Mouse (Mus musculus) cerebellum, postnatal 25 days (tissue): ENCODE measurements at regions not wholly inside any gene's neighbourhood (a gene's known extent, or its start where the extent isn't known, plus 50 kb on each side); places are given as distances from the start of the nearest gene placed in this dataset.
"Not testable (repeated sequence)": the region's sequence is repeated elsewhere in the genome, so short reads cannot be mapped to it uniquely, and the experiment has no call there.

ENCODE experiments used
- DNase-seq, 2 experiments: peaks; one replicate each; pipeline ENCODE4 v3.0.0; 2021; ENCODE audit warnings: mixed read lengths in 2 of 2

DNA sequence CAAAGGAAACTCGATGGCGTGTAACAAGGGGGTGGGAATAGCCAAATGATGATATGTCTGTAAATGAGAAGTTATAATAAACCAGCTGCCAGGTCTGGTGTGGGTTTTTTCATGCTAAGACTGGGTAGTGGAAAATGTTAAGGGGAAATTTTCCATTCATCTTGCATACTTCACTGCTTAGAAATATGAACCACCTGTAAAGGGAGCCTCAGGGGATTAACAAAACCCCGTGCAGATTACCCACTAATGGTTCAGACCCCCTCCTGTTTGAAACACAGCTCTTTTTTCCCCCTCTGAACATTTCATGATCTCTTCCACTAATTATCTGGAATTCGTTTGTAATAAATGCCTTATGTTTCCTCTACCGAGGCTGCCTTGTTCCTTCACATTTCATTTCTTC, 446.0 kb upstream of the Hsf2 start:
- DNase-seq: no peak

DNA sequence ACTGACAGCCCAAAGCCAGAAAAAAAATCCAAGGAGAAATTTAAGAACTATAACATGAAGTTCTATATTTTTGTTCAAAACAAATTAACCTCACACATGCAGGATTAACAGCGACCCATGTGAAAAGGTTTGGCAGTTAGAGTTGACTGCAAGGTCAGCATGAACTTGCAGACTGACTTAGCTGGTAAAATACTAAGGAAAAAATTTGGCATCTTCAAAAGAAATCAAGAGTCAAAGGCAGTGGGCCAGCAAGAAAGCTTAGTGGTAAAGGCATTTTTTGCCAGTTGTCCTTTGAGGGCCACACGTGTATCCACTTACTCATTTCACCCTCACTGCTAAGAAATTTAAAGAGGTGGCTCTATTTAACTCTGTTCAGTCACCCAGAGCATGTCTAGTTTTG, 440.2 kb upstream of the Hsf2 start:
- DNase-seq: no peak

DNA sequence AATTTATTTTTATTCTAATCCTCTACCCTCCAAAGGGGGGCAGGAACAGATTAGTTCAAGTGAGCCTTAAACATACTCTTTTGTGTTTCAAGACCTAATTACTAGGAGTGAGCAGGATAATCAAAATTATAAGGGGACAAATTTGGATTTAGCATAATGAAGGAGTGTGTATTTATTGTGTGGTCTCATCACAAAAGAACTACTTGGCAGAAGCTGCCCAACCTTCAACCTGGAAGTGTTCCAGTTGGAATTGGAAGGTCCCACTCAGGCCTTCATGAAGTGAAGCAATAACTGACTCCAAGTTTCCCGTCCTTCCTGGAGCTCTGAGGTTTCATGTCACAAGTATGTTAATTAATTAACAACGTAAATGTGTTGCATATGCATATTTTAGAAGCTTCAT, 439.3 kb upstream of the Hsf2 start:
- no peak for DNase-seq

DNA sequence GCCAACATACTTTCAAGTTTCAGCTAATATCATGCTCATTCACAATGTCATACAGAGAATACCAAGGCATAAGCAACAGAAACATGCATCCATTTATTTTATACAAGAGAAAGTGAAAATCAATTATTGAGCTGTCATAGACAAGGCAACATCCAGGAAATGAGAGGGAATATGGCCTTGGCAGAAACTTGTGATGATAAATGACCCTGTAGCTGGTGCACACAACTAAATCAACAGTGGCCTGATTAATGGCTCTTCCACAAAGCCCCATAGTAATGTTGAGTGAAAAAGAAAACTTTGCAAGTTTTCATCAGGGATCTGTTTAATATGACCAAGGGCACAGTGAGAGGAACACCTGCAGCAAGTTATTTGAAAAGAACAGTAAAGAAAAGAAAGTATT, 438.5 kb upstream of the Hsf2 start:
- no peak for DNase-seq

DNA sequence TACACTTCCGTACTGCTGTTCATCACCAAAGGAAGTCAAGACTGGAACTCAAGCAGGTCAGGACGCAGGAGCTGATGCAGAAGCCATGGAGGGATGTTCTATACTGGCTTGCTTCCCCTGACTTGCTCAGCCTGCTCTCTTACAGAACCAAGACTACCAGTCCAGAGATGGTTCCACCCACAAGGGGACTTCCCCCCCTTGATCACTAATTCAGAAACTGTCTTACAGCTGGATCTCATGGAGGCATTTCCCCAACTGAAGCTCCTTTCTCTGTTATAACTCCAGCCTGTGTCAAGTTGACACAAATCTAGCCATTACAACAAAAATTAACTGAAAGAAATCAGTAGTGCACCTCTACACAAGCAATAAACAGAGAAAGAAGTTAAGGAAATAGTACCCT, 432.8 kb upstream of the Hsf2 start:
- DNase-seq: not testable (repeated sequence)

DNA sequence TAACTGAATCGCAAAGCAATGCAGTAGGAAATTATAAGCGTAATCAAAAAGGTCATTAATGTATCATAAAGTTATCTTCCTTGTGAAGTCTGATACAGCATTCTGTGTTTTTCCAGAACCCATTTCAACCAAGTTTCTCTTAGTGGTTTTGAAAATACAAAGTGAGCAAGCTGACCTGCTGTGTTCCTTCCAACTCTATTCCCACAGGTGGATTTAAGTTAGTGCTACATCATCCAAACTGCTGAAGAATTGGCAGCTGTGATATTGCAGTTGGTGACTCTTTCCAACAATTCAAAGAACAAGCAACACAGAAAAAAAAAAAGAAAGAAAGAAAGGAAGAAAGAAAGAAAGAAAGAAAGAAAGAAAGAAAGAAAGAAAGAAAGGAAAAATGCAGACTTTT, 396.1 kb upstream of the Hsf2 start:
- DNase-seq: no peak

DNA sequence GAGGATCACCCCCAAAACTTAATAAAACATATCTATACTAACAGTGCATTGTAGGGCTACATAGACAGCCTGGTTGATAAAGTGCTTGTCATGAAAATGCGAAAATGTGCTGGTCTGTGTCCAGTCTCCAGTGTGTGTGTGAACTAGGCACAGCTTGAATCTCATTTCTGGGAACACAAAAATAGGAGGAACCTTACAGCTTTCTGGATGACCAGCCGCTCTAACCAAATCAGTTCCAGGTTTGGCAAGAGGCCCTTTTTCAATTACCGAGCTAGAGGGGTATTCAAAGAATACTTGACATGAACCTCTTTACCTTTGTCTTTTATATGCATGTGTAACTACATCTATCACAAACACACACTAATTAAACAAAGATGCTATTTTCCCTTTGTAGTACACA, 390.3 kb upstream of the Hsf2 start:
- peak in 1 of 2 experiments; percentile 7 for DNase-seq

DNA sequence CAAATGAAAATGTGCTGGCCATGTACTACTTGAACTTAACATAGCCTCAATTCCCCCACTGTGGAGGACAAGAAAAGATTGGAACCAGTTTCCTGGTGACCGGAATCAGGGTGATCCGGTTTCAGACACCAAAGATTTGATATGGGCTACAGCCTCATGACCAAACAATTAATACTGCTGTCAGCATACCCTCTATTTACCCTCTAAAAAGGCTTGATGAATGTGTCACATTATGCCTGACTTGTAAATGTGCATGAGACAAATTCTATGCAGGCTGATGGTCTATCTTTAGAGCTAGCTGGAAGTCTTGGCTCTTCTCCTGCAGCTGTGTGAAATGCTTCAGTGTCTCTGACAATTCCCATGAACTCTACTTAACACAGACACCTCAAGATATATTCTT, 372.8 kb upstream of the Hsf2 start:
- DNase-seq: no peak

DNA sequence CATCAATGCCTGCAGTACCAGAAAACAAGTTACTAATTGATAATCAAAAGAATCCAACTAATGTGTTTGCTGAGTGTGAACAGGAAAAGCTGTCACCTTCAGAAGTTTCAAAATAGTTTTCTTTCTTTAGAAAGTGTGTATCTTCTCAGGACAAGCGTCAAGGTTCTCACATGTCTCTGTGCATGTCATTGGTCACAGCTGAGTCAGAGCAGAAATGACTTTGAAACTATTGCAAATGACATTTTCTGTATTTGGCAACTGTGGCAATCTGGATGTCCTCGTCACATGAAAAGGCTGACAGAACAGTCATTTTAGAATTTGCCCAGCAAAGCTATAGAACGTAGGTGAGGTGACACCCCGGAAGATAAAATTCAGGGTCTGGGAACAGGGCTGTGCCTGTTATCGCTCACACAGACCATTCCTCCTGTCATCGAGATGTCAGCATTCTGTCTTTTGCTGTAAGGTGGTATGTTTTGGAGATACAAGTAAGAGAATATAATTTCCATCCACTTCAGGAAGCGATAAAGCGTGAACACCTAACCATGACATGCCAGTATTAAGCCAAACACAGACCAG, 371.4 kb upstream of the Hsf2 start:
- no peak for DNase-seq

DNA sequence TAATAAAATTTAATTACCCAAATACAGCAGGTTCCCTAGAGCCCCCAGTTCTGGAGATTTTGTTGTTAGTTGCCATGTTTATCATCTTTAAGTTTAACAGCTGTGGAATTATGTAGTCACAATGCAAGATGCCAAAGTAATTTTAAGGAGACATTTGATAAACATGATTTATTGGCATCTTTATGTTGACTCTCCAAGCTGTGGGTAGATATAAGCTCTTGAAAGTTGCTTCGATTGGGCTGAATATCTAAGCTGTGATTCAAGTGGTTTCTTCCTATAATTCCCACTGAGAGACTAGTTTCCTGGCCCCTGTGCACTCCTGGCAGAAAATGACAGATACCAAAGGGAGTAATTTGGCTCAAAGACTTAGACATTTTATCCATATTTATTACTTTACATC, 364.7 kb upstream of the Hsf2 start:
- DNase-seq: no peak

DNA sequence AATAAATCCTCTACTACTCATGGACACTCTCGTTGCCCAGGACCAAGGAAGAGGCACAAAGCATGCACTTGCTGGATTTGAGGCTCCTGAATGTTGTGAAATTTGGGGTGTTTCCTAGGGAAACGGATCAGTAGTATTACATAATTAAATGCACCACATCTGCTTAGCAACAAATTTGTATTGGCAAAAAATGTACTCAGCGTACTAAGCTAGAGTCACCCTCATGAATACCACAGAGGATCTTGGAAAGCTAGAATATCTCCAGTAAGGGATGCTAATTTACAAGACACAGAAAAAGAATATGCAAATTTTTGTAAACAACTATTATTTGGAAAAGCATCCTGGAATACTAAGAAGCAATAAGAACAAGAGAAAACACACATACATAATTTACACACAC, 359.0 kb upstream of the Hsf2 start:
- peak in 1 of 2 experiments; percentile 1 for DNase-seq

DNA sequence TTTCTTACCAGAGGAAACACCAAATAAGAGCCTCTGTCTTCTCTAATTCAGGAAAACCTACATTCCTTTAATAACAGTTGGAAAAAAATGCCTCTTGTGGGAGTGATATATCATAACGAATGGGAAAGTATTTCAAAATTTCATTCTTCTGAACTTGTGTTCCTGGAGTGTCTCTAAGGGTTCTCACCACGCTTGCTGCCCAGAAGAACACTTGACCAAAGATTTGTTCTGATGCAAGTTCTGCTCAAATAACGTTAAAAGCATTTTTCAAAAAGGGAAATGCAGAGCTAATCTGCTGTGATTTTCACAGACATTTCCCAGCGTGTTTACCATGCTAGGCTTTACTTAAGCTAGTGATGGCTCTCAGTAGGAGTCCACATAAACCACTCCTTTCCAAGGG, 329.8 kb upstream of the Hsf2 start:
- no peak for DNase-seq

DNA sequence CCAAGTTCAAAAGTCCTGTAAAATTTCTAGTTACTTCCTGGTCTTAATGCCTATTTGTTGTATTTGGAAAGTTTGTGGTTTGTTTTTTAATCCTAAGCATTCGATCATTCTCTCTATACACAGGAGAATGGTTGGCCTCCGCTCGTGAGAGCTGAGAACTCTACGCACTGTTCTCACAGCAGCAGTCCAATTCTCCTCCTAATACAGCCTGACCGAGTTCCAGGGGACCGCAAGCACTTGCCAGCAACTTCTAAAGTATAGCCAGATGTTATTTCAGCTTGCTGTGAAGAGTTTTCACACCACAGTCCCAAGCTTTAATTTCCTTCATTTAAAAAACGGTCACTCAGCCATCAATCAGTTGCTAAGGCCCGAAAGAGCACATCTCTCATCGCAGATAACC, 329.3 kb upstream of the Hsf2 start:
- no peak for DNase-seq

DNA sequence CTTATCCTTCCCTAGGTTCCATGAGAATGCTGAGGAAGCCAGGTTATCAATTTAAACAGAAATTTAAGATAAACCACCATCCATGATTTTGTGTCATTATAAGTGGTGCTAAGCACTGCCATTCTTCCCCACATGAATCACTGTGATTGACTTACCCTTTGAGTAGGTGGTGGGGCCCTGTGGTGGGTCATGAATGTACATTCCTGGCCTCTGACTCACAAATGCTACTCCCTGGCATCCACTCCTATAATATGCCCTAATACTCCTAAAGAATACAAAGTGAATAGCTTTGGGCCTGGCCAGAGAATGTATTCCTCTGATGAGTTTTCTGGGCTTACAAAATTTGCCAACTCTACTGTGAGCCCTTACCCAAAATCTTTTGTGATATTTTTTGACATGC, 325.6 kb upstream of the Hsf2 start:
- DNase-seq: no peak

DNA sequence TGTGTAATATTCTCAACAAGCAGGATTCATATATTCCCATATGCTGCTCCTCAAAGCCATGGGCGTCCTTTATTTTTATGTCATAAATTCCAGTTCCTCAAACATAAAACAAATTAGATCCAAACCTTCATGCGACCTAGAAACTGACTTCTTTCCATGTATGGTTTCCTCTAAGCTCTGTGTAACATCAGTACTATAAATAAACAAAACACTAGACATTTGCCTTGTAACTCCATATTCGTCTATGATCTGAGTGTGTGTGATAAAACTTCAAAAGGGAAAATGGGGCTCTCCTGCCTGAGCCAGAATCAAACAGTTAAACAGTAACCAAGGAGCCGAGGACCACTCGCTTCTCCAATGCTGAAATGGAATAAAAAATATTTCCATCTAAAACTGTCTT, 322.8 kb upstream of the Hsf2 start:
- DNase-seq: no peak

DNA sequence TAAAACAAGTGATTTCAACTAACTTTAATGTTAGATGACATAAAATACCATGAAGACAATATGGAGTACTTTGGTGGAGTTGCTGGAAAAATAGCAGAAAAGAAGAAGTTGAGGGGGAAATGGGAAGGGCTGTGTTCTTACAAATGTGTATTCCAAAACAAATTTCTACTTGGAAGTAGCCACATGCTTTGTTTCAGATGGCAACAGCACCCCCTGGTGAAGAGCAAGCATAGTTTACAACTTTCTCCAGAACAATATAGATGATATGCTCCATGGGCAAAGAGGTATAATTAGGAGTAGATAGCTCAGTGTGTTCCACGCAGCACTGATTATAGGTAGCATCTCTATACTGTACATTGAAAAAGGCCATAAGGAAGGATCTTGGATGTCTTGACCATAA, 302.6 kb upstream of the Hsf2 start:
- DNase-seq: peak; percentile 8 to 38

DNA sequence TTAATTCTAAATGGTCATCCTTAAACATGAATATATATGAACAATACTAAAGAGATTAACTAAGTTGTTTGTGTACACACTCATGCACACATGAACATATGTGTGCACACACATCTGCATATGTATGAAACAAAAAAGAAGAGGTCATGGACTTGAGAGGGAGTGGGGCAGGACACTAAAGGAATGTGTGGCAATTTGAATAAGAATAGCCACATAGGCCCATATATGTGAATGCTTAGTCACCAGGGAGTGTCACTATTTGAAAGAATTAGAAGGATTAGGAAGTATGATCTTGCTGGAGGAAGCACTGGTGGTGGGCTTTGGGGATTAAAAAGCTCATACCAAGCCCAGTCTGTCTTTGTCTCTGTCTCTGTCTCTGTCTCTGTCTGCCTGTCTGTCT, 275.5 kb upstream of the Hsf2 start:
- DNase-seq: no peak

DNA sequence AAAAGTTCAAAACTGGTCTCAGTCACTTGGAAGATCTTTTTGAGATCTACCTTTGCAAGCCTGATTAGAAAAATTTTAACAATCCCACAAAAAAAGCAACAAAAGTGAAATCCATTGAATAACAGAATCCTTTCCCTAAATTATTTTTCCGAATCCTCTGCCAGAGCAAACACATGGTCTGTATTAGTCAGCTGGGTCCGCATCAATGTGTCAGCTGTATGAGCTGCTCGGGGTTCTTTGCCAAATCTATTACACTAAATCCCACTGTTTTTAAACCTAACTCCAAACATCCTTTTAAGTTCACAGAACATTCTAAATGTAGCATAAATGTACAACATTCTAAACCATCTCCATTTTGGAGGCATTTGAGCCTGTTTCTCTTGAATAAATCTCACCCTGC, 255.1 kb upstream of the Hsf2 start:
- DNase-seq: no peak

DNA sequence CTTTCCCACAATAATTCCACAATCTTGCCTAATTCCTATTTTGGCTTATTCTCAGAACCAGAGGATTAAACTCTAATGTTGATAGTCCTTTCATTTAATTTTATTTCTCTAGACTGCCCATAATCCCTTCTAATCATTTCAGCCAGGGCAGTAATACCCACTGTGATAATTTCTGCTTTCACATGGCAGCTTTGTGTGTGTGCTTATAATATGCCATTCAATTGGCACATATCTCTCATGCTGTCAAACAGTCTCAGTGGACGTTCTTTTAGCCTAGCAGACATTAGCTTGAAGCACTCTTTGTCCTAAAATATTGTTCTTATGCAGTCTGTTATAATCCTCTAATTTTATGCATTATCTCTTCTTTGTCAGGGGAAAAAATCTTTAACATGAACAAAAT, 205.0 kb upstream of the Hsf2 start:
- no peak for DNase-seq

DNA sequence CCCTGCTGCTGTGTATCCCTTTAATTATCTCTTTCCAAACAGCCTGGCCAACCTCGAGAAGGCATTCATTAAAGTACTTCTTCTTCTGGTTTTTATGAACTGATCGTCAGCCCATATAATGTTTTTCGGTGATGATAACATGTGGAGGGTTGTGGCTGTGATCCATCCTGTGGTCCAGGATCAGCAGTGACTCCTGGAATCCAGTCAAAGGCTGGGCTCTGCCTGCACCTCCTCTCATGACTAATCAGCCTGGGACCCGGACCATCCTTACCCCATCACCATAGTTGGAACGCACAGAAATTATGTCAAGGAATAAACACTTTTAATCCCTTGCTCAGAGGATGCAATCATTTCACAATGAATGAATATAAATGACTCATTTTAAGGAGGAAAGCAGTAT, 203.3 kb upstream of the Hsf2 start:
- DNase-seq: no peak

DNA sequence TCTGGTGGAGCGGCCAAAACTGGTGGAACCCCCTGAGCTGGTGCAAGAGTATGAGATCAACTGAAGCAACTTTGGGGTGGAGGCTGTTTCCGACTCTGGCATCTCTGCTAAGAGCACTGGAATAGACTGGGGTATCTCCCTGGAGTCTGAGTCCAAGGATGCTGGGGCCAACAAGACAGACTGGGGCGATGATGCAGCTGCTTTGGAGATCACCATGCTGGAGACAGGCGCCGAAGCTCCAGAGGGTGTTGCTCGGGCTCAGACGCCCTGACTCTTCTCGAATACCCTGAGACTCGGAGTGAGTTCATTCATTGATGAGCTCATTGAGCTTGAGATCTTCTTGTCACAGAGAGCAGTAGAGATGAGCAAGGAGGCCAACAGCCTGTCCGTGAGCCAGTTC, 194.6 kb upstream of the Hsf2 start:
- no peak for DNase-seq

DNA sequence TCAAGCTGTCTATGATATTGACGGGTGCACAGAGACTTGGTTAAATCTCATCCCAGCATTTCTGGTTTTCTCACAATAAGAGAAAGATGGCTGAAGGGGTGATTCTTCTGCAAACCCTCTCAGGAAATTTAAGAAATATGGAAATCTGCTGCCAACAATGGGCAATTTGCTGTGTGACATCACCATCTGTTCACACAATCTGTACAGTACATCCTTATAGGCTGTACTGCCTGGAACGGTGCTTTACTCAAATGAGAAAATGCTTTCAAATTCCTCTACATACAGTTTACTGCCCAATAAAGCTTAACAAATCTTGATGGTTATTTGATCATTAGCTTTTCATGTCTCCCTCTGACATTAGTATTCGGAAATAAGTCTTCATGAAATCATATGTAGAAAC, 172.4 kb upstream of the Hsf2 start:
- DNase-seq: peak; percentile 8 to 11

DNA sequence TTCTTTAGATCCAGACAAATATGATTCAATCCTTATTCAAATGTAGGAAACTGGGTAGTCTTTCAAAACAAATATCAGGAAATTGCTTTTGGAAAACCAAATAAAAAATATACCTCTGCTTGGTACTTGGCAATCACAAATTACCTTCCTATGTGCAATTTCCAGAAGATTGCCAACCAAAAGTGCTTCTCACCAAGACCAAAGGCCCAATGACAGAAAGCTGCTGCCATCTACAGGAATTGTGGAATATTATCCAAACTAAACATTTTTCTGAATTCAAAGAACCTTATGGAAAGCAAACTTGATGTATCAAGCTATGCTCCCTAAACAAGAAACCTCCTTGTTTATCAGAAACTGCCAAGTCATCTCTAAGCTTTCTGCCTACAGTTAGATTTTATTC, 169.1 kb upstream of the Hsf2 start:
- peak in 1 of 2 experiments; percentile 18 for DNase-seq

DNA sequence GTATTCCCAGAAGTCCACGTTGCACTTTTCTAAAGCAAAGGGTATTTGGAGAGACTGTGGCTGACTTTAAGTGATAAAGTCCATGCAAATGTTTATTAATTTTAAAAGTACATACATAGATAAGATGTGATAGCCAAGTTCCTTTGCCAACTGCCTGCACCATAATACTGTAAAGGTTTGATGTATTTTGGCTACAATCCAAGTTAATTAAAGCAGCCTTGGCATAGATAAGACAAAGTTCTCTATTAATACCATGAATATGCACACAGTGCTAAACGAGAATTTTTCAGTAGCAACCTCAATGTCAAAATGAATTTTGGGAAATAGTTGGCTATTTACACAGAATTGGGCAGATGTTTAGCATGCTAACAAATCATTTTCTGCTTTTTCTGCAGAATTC, 167.0 kb upstream of the Hsf2 start:
- no peak for DNase-seq

DNA sequence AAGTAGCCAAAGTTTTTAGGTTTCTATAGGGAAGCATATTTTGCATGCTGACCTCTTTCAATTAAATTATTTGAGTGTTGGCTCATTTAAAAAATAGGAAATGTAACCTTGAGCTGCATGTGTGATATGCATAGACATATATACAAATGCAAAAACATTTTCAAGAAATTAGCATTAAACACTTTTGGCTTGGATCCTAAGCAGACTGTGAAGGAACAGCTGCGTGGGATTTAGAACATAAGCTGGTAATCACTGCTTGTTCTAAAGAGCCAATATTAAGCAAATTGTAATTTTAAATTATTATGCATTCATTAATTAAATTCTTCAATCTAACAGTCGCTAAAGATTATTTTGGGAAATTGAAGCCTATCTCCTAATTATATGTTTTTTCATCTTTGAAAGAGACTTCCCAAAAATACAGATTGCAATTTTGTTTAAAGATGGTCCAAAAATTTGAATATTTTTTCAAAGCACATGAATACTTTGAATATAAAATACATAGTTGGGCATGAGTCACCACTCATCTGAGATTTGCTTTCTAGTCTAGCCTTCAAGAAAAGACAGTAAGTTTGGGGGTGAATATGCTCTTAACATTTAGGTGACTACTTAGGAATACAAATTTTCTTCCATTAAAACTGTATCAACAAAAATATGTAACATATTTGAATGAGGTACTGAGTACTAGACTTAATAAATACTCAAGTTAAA, 163.3 kb upstream of the Hsf2 start:
- no peak for DNase-seq
